Mouse (Mus musculus): ENCODE data around the gene Htra3. TPM values are rescaled to one million over a fixed set of nuclear protein-coding genes. Genes with fewer than 3 reads are reported as not detected.

The Htra3 gene
- polyA plus RNA-seq, 1 experiment from 2014 or later = 39.4 TPM

- WGBS = 96% methylated on average over 3 of the region's 3 CpGs
- Histone ChIP-seq H3K4me1 (replicated peaks; ENCODE audit: control insufficient read depth, insufficient read depth) (no peaks in the 10 kb centered on the region), H3K9ac (ENCODE audit: low read length) (no peak overlapping the region), H3K4me2 (replicated peaks; ENCODE audit: low read depth) (no peak overlapping the region), H3K27me3 (ENCODE audit: control insufficient read depth, insufficient read depth, low read length) (no peaks in the 10 kb centered on the region), H3K9me3 (ENCODE audit: control insufficient read depth, low read length) (no peaks in the 10 kb centered on the region), H3K36me3 (ENCODE audit: control insufficient read depth, insufficient read depth, low read length) (no peaks in the 10 kb centered on the region), H3K4me3 (ENCODE audit: low read depth, low read length) (no peak overlapping the region), H3K27ac (replicated peaks) (no peak overlapping the region)
- DNase-seq (ENCODE audit: low spot score) = no peak
- no peak for ATAC-seq (ENCODE audit: low FRiP score, low TSS enrichment)
- no peak for TF ChIP-seq EP300 (optimal IDR thresholded peaks at IDR 0.05)
Observed at GRCm38 (mm10) chr5:35705411-35705810, 25.8 kb upstream of the Htra3 start.

- no peak for ATAC-seq (ENCODE audit: low FRiP score, low TSS enrichment)
- H3K36me3 ChIP-seq (ENCODE audit: control insufficient read depth, insufficient read depth, low read length) = no peaks in the 10 kb centered on the region
Observed at GRCm38 (mm10) chr5:35703814-35704213, 24.2 kb upstream of the Htra3 start.

GRCm38 (mm10) chr5:35703183-35703582 lies 23.6 kb upstream of the Htra3 start:
- Histone ChIP-seq H3K9me3 (ENCODE audit: control insufficient read depth, low read length) (no peaks in the 10 kb centered on the region), H3K9ac (ENCODE audit: low read length) (no peak overlapping the region), H3K4me2 (replicated peaks; ENCODE audit: low read depth) (no peak overlapping the region), H3K27ac (replicated peaks) (no peak overlapping the region), H3K36me3 (ENCODE audit: control insufficient read depth, insufficient read depth, low read length) (no peaks in the 10 kb centered on the region), H3K27me3 (ENCODE audit: control insufficient read depth, insufficient read depth, low read length) (no peaks in the 10 kb centered on the region), H3K4me1 (replicated peaks; ENCODE audit: control insufficient read depth, insufficient read depth) (no peaks in the 10 kb centered on the region), H3K4me3 (ENCODE audit: low read depth, low read length) (no peak overlapping the region)
- WGBS = 74% methylated on average over 8 of the region's 8 CpGs
- no peak for ATAC-seq (ENCODE audit: low FRiP score, low TSS enrichment)
- no peak for TF ChIP-seq CTCF (IDR thresholded peaks at IDR 0.05; ENCODE audit: low read depth)
- no peak for TF ChIP-seq EP300 (optimal IDR thresholded peaks at IDR 0.05)
- no peak for DNase-seq (ENCODE audit: low spot score)

More at GRCm38 (mm10) chr5:35703814-35704213, 24.2 kb upstream of the Htra3 start:
- Histone ChIP-seq H3K9me3 (ENCODE audit: control insufficient read depth, low read length) (no peaks in the 10 kb centered on the region), H3K27me3 (ENCODE audit: control insufficient read depth, insufficient read depth, low read length) (no peaks in the 10 kb centered on the region), H3K4me1 (replicated peaks; ENCODE audit: control insufficient read depth, insufficient read depth) (no peaks in the 10 kb centered on the region), H3K4me3 (ENCODE audit: low read depth, low read length) (no peak overlapping the region), H3K4me2 (replicated peaks; ENCODE audit: low read depth) (no peak overlapping the region), H3K27ac (replicated peaks) (no peak overlapping the region), H3K9ac (ENCODE audit: low read length) (no peak overlapping the region)
- WGBS = 85% methylated on average over 4 of the region's 4 CpGs
- DNase-seq (ENCODE audit: low spot score) = no peak
- TF ChIP-seq CTCF (IDR thresholded peaks at IDR 0.05; ENCODE audit: low read depth) (no peak), EP300 (optimal IDR thresholded peaks at IDR 0.05) (no peak)

GRCm38 (mm10) chr5:35702582-35703140 lies 23.1 kb upstream of the Htra3 start:
- Histone ChIP-seq H3K4me1 (replicated peaks; ENCODE audit: control insufficient read depth, insufficient read depth) (no peaks in the 10 kb centered on the region), H3K4me3 (ENCODE audit: low read depth, low read length) (no peak overlapping the region), H3K9me3 (ENCODE audit: control insufficient read depth, low read length) (no peaks in the 10 kb centered on the region), H3K27ac (replicated peaks) (no peak overlapping the region), H3K4me2 (replicated peaks; ENCODE audit: low read depth) (no peak overlapping the region), H3K27me3 (ENCODE audit: control insufficient read depth, insufficient read depth, low read length) (no peaks in the 10 kb centered on the region), H3K9ac (ENCODE audit: low read length) (no peak overlapping the region), H3K36me3 (ENCODE audit: control insufficient read depth, insufficient read depth, low read length) (no peaks in the 10 kb centered on the region)
- ATAC-seq (ENCODE audit: low FRiP score, low TSS enrichment) (no peak), DNase-seq (ENCODE audit: low spot score) (no peak)
- TF ChIP-seq EP300 (optimal IDR thresholded peaks at IDR 0.05) (no peak), CTCF (IDR thresholded peaks at IDR 0.05; ENCODE audit: low read depth) (no peak)
- WGBS = 53% methylated on average over 4 of the region's 4 CpGs

- ATAC-seq (ENCODE audit: low FRiP score, low TSS enrichment) (peak; percentile 52; the same call in 1 of the 2 replicates), DNase-seq (ENCODE audit: low spot score) (peak; percentile 80)
- peak; percentile 92 for TF ChIP-seq CTCF (IDR thresholded peaks at IDR 0.05; ENCODE audit: low read depth)
- TF ChIP-seq EP300 (optimal IDR thresholded peaks at IDR 0.05) = no peak
- Histone ChIP-seq H3K4me2 (replicated peaks; ENCODE audit: low read depth) (no peak overlapping the region), H3K36me3 (ENCODE audit: control insufficient read depth, insufficient read depth, low read length) (no peaks in the 10 kb centered on the region), H3K27me3 (ENCODE audit: control insufficient read depth, insufficient read depth, low read length) (no peaks in the 10 kb centered on the region), H3K9ac (ENCODE audit: low read length) (no peak overlapping the region), H3K9me3 (ENCODE audit: control insufficient read depth, low read length) (no peaks in the 10 kb centered on the region), H3K4me3 (ENCODE audit: low read depth, low read length) (no peak overlapping the region), H3K27ac (replicated peaks) (no peak overlapping the region), H3K4me1 (replicated peaks; ENCODE audit: control insufficient read depth, insufficient read depth) (no peaks in the 10 kb centered on the region)
- WGBS = 50% methylated on average over 6 of the region's 6 CpGs
Observed at GRCm38 (mm10) chr5:35701042-35701441, 21.5 kb upstream of the Htra3 start.

- no peaks in the 10 kb centered on the region for H3K27me3 ChIP-seq (ENCODE audit: control insufficient read depth, insufficient read depth, low read length)
- H3K4me2 ChIP-seq (replicated peaks; ENCODE audit: low read depth) = no peak overlapping the region
- ATAC-seq (ENCODE audit: low FRiP score, low TSS enrichment) (no peak), DNase-seq (ENCODE audit: low spot score) (no peak)
- H3K27ac ChIP-seq (replicated peaks) = no peak overlapping the region
- no peaks in the 10 kb centered on the region for H3K36me3 ChIP-seq (ENCODE audit: control insufficient read depth, insufficient read depth, low read length)
- 38% methylated on average over 5 of the region's 5 CpGs for WGBS
- no peak overlapping the region for H3K4me3 ChIP-seq (ENCODE audit: low read depth, low read length)
- H3K9ac ChIP-seq (ENCODE audit: low read length) = no peak overlapping the region
- no peaks in the 10 kb centered on the region for H3K9me3 ChIP-seq (ENCODE audit: control insufficient read depth, low read length)
- TF ChIP-seq EP300 (optimal IDR thresholded peaks at IDR 0.05) (no peak), CTCF (IDR thresholded peaks at IDR 0.05; ENCODE audit: low read depth) (peak; percentile 66)
- H3K4me1 ChIP-seq (replicated peaks; ENCODE audit: control insufficient read depth, insufficient read depth) = no peaks in the 10 kb centered on the region
Observed at GRCm38 (mm10) chr5:35695815-35696214, 16.2 kb upstream of the Htra3 start.
